Mouse (Mus musculus): ENCODE measurements around the gene Ppp1r36. TPM values are rescaled to one million over a fixed set of nuclear protein-coding genes. Genes with fewer than 3 reads are reported as not detected.

The Ppp1r36 gene
- total RNA-seq (2021), result under 1 TPM in 1 of 2 experiments, not detected in 1; 0.19 TPM
- long read RNA-seq, experiment 1, result 0 reads
- long read RNA-seq, experiment 2, result 0 reads

DNA sequence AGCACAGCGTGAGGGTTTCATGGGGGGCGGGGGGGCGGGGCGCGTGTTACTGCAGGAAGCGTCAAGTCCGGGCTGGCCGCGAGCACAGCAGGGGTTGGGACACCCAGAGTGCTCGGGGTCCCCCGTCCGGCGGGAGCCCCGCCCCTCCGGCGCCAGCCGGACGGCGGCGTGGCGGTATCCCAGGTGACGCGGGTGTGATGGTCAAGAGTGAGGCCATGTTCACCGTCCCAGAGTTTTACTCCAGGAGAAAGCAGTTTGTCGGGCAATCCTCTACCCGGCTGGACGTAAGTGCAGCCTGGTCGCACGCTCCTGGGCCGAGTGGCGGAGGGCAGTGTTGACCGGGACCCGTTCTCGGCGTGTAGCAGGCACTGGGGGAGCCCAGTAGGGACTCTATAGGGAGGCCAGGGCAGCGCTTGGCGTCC, at the start of gene Ppp1r36:
Gene Ppp1r36, plus strand, starts transcription at position 106 of the 422 bp plus-strand sequence.
- no peak for DNase-seq (ENCODE audit: low spot score)

DNA sequence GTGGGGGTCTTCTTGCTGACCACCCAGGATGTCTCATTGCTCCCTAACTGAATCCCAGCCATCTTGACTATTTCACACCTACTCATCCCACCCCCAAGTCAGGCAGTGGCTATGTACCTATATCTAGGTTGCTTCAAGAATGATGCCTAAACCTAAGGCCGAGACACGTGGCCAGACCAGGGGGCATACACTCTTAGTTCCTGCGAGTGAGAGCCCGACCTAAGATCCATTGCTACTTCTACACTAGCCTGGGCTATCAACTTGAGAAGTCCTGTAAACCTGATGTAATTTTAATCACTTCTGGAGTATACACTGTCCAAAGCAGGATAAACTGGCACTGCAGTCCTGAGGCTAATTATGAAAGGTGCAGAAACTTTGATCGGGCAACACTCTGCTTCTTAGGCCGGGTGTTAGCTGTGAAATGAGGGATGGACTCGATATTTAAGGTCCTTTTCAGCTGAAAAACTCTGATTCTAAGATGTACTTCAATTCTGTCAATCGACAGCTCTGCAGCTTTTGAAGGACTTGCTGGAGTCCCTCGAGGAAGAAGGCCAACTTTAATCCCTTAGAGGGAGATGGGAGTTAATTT, 49.0 kb upstream of the Ppp1r36 start:
- no peak for DNase-seq (ENCODE audit: low spot score)

DNA sequence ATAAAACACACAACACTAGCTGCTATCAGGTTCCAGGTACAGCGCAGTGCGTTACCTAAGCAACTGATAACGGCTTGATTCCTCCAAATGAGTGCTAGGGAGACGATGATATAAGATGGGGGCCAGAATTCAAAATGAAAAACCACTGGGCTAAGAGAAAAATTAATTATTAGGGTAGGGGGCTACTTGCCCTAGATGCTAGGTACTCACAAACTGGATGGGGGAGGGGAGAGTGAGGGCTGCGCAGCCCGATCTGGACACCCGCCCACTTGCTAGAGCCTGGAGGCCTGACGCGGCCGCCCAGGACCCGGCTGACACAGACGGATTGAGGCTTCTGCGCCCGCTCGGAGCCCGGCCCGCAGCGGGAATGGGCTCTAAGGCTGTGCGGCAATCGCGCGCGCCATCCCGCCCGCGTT, 48.5 kb upstream of the Ppp1r36 start:
- no peak for DNase-seq (ENCODE audit: low spot score)

DNA sequence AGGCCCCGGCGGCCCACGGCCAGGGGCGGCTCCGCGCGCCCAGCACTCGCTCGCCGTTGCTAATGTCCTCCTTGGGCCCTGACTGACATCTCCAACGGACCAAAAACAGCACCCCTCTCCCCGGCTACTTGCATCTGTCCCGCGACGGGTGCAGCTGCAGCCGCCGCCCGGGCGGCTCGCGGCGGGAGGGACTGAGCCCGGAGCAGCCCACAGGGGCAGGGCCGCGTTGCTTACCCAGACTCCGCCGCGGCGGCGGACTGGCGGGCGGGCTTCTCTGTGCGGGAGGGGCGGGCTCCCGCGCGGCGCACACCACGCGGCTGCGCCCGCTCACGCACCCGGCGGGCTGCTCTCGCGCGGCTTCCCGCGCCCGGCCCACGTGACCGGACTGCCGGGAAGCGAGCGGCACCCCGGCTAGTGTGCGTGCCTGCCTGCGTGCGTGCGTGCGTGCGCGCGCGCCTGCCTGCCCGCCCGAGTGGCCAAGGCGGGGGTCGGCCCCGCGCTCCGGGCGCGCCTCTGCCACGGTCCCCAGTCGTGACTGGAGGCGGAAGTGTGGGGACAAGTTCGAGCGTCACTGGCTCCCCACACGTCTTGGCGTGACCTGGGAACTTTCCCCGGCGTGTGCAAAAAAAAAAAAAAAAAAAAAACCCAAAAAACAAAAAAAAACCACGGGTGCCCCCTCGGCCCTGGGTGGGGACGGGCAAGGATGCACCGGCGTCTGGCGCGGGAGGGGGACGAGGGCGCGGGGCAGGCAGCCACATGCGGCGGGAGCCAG, 47.9 kb upstream of the Ppp1r36 start, which contains the start of gene Zbtb25:
Gene Zbtb25, minus strand, starts transcription at position 397 of the 772 bp plus-strand sequence.
- peak; percentile 77 for DNase-seq (ENCODE audit: low spot score)

DNA sequence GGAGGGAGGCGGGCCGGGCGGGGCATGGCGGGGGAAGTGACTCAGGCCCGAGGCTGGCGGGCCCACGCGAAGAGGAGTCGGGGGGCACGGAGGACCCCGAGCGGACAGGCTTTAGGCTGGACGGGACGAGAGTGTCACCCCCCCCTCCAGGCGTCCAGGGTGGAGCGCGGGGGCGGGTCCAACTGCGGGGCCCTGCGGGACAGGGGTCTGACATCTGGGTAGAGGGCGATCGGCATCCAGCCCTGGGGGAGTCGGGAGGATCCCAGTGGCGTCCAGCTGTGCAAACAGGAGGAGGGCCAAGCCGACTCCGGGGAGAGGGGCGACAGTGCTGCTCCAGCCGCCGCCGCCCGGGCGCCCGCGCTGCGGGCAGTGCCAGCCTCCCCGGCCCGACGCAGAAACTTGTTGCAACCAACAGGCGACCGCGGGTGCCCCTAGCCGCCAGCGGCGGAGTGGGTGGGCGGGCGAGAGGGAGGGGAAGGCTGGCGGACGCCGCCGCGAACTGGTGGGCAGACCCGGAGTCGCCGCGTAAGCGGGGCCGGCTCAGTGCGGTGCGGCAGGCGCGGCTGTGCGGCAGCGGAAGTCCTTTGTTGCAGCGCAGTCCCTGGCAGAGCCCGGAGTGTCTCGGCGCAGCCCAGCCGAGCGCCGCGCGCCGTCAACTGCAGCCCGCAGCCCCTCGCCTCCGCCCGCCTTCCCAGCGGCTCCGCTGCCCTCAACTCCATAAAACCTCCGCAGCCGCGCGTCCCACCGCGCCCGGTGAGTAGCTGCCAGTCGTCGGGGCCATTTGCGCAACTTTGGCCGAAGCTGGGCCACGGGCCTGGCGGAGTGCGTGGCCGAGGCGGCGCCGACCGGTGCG, 47.1 kb upstream of the Ppp1r36 start, which contains the start of gene Zbtb1:
Gene Zbtb1, plus strand, starts transcription at position 289 of the 853 bp plus-strand sequence.
- peak; percentile 68 for DNase-seq (ENCODE audit: low spot score)

DNA sequence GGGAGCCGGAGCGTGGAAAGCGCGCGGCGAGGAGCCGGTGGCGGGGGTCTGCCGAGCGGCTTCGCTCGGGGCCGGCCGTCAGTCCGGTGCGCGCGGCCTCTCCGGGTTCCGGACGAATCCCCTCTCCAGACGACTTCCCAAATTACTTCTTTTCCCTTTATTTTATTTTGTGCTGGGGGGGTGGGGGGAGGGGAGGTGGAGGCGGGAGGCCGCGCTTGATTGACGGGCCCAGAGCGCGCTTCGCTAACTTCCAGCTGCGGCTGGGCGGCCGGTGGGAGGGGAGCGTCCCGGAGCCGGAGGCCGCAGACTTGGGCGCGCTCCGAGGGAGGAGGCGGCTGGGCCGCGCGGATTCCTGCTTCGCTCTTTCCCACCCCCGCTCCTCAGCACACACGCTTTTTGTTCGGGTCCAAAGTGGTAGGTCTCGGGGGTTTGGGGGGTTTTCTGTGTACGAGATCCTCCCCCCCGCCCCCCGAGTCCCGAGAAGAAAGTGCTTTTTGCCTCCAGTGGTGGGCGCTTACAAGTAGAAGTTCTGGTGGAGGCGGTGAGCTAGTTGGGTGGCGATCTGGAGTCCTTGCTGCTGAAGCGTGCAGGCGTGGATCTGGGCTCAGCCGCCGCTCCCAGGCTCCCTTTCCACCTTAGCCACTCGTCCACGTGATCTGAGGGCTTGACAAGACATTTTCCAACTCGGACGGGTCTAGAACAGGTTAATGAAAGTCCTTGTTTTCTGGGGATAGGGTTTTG, 46.3 kb upstream of the Ppp1r36 start:
- peak; percentile 79 for DNase-seq (ENCODE audit: low spot score)

DNA sequence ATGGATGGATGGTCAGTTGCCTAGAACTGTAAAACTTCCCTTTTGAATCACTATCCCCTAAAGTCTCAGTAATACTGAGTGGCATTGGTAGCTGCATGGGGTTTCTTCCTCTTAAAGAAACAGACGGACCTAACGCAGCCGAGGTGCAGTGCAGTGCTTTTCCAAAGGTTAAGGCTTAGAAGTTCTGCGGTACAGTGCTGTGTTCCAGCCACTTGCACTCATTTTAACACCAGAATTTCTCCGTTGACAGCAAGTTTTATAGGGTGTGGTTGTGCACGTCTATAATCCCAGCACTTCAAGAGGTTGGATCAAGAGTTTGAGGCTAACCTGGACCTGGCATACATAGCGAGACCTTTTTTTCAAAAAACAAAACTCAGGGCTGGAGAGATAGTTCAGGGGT, 45.3 kb upstream of the Ppp1r36 start:
- DNase-seq (ENCODE audit: low spot score), result no peak

DNA sequence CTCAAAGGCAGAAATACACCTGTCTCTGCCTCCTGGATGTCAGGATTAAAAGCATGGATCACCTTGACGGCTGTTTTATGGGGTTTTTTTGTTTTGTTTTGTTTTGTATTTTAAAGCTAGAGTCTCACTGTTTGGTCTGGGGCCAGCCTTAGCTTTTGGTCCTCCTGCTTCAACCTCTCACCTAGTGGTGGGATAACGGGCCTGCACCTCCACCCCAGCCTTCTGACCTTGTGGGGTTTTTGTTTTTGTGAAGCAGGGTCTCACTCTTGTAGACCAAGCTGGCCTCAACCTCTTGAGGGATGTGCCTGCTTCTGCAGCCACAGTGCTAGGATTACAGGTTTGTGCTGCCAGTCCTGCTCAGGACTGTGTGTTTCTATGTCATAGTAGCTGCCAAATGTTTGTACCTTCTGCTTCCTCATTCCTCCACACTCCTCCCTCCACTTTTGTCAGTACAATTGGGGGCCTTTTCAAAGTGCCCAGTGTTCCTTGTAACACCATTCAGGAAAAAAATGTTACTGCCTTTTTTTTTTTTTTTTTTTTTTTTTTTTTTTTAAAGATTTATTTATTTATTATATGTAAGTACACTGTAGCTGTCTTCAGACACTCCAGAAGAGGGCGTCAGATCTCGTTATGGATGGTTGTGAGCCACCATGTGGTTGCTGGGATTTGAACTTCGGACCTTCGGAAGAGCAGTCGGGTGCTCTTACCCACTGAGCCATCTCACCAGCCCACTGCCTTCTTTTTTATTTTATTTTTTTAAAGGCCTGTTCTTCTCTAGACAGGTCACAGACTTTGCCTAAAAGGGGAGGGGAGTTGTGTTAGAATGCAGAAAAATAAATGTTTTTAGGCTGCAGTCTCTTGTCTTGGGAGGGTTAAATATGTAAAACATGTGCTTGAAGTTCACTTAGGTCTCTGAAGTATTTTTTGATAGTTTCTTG, 44.2 kb upstream of the Ppp1r36 start:
- DNase-seq (ENCODE audit: low spot score), result no peak

DNA sequence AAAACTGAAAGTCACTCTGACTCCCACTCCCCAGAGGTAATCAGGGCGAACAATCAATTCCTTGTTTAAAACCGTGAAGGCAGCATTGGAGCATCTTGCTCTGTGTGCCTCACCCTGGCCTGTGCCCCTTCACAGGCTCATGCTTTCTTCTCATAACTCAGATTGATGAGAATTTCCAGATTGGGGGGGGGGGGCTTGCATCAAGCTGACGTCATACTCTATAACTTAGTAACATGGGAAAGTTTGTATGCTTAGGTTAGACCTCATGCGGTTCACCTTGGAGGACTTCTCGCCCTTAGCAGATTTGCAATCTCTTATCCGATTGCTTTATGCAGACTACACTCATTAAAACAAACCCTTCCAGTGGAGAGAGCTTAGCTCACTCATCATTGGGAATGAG, 43.3 kb upstream of the Ppp1r36 start:
- DNase-seq (ENCODE audit: low spot score), result no peak

DNA sequence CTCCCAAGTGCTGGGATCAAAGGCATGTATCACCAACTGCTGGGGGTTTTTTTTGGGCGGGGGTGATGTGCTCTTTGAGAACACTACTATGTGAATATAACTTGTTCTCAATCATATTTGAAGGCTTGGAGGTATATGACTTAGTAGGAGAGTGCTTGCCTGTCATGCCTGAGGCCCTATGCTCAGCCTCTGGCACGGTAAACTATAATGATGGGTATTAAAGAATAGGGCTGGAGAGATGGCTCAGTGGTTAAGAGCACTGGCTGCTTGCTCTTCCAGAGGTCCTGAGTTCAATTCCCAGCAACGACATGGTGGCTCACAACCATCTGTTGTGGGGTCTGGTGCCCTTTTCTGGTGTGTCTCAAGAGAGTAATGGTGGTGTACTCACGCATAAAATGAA, 42.4 kb upstream of the Ppp1r36 start:
- DNase-seq (ENCODE audit: low spot score), result no peak

DNA sequence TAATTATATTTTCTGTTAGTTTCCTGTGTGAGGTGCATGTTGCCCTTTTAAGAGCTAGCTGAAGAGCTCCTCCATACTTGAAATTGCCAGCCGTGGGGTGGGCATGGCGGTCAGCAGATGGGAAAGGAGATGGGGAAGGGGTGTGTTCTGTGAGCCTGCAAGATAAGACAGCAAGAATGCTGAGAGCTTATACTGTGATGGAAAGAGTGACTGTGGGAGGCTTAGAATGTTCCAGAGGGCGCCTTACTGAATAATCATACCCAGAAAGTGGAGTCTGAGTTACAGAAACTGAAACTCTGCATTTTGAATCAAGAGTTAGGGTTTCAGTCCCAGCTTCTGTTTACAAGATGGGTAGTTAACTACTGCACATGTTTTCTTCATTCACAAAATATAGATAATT, 41.8 kb upstream of the Ppp1r36 start:
- no peak for DNase-seq (ENCODE audit: low spot score)

DNA sequence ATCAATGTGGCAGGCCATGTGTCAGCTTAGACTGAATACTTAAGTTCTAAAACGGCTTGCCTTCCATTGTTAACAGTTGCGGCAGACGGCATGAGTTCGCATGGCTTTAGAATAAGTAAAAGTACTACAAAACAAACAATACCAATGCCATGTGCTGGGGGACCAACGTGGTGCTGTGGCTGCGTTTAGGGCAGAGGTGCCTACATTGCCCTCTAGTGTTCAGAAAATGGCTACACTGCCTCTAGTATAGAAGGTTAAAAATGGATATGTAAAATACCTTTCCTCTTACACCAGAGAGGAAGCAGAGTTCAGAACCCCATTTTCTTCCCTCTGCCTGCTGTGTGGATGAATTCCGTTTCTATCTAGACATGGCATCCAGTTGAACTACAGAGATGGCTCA, 40.7 kb upstream of the Ppp1r36 start:
- no peak for DNase-seq (ENCODE audit: low spot score)

DNA sequence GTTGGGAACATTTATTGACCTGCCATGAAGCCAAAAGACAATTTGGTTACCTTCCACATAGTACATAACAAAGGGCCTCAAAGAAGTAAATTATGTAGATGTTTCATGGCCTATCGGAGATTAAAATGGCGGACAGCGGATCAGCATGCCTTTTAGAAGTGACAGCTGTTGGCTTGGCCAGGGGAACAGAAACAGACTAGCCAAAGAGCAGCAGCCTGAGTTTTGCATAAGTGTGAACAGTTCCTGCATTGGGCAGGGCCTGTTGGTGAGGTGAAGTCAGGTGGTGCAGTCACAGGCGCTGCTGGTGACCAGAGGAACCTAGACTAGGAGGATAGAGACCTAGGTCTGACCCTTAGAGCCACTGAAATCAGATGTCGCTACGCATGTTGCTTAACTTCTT, 40.3 kb upstream of the Ppp1r36 start:
- DNase-seq (ENCODE audit: low spot score), result no peak

DNA sequence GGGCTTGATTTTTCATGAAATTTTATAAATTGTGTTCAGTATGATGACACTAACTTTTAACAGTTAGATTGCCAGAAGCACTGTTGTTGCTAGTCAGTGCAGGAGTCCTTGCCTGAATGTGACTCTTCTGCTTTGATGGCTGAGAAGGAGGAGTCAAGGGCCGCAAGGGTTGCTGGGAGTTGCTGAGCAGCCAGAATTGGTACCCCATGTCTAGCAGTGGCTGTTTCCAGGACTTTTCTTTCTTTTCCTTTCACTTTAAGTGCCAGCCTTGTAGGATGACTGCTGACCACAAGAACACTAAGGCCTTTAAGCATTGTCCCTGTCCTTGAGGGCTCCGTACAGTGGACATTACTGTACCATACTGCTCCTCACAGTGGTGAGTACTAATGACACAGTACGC, 39.6 kb upstream of the Ppp1r36 start:
- DNase-seq (ENCODE audit: low spot score), result no peak

DNA sequence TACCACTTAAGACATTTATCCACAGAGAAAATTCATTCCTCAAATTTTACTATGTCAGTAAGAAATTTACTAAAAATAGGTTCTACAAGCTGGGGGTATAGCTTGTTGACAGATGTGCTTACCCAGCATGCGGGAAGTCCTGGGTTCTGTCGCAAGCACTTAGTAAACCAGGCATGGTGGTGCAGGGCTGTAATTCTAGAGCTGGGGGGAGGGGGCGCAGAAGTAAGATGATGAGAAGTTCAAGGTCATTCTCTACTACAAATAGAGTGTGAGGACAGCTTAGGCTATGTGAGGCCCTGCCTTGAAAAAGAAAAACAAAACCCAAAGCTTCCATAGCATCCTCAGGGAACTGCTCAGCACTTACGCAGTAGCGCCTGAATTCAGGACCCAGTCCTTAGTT, 38.8 kb upstream of the Ppp1r36 start:
- no peak for DNase-seq (ENCODE audit: low spot score)

DNA sequence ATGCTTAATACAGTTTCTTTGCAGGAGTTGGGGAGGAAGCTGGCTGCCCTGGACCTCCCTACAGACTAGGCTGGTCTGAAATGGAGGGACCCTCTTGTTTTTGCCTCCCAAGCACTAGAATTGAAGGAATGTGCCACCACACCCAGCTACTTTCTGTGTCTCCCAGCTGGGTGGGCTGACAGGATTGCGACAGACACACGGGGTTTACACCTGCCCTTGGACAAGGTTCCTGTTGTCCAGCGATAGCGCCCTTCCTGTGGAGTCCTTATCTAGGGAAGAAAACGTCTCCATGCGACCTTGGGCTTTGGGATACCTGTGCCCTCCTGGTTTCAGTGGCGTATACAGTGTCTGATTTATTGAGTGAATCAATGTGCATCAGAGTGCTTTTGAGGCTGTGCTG, 37.2 kb upstream of the Ppp1r36 start:
- no peak for DNase-seq (ENCODE audit: low spot score)

DNA sequence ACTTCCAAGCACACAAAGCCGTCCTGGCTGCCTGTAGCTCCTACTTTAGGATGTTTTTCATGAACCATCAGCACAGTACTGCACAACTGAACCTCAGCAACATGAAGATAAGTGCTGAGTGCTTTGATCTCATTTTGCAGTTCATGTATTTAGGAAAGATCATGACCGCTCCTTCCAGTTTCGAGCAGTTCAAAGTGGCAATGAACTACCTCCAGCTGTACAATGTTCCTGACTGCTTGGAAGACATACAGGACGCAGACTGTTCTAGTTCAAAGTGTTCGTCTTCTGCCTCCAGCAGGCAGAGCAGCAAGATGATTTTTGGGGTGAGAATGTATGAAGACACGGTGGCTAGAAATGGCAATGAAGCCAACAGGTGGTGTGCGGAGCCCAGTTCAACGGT, 32.0 kb upstream of the Ppp1r36 start:
- DNase-seq (ENCODE audit: low spot score), result no peak

DNA sequence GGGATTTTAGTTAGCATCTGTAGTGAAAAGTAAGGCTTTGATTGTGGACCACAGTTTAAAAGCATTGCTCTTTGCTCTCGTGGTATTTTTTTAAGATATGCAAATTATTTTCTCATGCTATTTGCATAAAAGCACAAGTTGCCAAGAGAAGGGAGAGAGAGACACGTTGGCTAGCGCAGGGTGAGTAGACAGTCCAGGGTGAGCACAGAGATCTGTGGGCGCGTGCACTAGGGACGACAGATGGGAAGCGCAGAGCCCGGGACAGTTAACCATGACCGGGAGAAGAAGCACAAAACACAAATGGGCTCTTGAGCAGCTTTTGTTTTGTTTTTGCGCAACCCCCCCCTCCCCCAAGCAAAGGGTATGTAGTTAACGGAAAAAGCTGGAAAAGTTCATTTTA, 28.5 kb upstream of the Ppp1r36 start:
- no peak for DNase-seq (ENCODE audit: low spot score)

DNA sequence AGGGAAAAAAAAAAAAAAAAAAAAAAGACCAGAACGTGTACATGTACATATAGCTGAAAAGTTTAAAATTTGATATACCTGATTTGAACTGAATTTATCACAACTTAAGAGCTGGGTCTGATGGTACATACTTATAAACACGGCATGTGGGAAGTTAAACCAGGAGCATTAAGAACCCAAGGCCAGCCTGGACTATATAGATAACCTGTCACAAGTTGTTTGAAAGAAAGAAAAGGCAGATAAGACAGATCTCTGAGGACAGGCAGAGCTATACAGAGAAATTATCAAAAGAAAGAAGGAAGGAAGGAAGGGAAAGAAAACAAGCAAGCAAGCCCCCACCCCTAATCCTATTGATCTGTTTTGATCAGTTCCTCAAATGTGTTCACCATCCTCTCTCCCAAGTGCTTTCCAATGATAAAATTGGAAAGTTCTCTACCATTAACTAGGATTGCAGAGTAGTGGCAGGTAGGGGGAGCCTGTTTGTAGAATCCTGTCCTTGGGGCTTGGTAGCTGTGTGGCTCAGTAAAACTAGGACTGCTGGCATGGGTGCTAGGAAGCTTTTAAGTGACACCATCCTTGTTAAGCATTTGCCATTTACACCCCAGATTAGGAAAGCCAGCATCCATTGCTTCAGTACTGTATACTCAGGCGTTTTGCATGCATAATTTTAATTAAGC, 25.6 kb upstream of the Ppp1r36 start:
- DNase-seq (ENCODE audit: low spot score), result no peak

DNA sequence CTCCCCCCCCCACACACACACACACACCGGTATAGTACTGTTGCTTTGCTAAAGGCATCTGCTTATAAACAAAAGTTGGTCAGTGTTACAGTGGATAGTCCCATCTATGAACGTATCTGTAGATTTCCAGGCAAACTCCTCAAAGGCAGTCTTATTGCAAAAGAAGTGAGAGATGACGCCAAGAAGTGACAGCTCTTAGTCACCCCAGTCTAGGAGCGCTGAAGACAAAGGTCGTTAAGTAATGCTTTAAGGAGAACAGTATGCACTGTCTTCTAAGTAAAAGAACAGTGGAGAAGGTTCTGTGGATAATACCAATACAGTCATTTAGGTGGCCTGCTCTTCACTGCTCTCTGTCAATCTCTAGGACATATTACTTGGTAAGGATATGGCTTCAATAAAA, 24.4 kb upstream of the Ppp1r36 start:
- no peak for DNase-seq (ENCODE audit: low spot score)
